Mouse (Mus musculus) heart, adult 2 months (tissue): ENCODE results near the gene Rin3. TPM values are rescaled to one million over a fixed set of nuclear protein-coding genes. Genes with fewer than 3 reads are reported as not detected.

Experiments used
- DNase-seq, 2 experiments: peaks; one replicate each; pipeline ENCODE4 v3.0.0; 2021
- H3K27ac ChIP-seq: fragments of 200-600 bp; 2 replicates; pipeline ENCODE4 v1.8.1; 2022
- H3K27me3 ChIP-seq: fragments of 200-500 bp; 2 replicates; pipeline ENCODE4 v1.6.1; 2012; ENCODE audit warnings: mild to moderate bottlenecking, low read length, inconsistent platforms, mixed read lengths; ENCODE audit not compliant: control insufficient read depth, insufficient read depth
- H3K36me3 ChIP-seq: fragments of 200-500 bp; 2 replicates; pipeline ENCODE4 v1.6.1; 2012; ENCODE audit warnings: low read length, inconsistent platforms; ENCODE audit not compliant: control insufficient read depth, insufficient read depth
- H3K4me1 ChIP-seq: fragments of 200-500 bp; 2 replicates; pipeline ENCODE4 v1.6.1; 2011; ENCODE audit warnings: low read length; ENCODE audit not compliant: control insufficient read depth, insufficient read depth
- H3K4me3 ChIP-seq: fragments of 200-600 bp; 2 replicates; pipeline ENCODE4 v1.8.1; 2022
- H3K79me2 ChIP-seq: fragments of 200-500 bp; replicated peaks from 2 replicates; pipeline ENCODE4 v1.6.1; 2012; ENCODE audit warnings: mild to moderate bottlenecking, inconsistent platforms, low read length, moderate library complexity, mixed read lengths; ENCODE audit not compliant: control insufficient read depth, insufficient read depth
- H3K9ac ChIP-seq: fragments of 200-500 bp; 2 replicates; pipeline ENCODE4 v1.6.1; 2012; ENCODE audit warnings: low read depth, mild to moderate bottlenecking, control low read depth, inconsistent platforms, low read length, mixed read lengths
- CTCF ChIP-seq: fragments of 200-600 bp; IDR thresholded peaks from 2 replicates; pipeline ENCODE4 v1.8.1; 2022; ENCODE audit warnings: antibody characterized with exemption, mild to moderate bottlenecking, moderate library complexity
- EP300 ChIP-seq: fragments of 200-500 bp; IDR thresholded peaks from 2 replicates; pipeline ENCODE4 v1.6.1; 2011; ENCODE audit warnings: low read depth, low read length, control low read depth; ENCODE audit not compliant: insufficient read depth
- POLR2A ChIP-seq: fragments of 200-500 bp; IDR thresholded peaks from 2 replicates; pipeline ENCODE4 v1.6.1; 2011; ENCODE audit warnings: mild to moderate bottlenecking, low read depth, low read length, control low read depth; ENCODE audit not compliant: insufficient read depth
- WGBS: fragments of 180-500 bp; shearing (Covaris S2); methylation state at CpG from one replicate; pipeline ENCODE4 v1.1.7; 2018; 5-methylcytosine and 5-hydroxymethylcytosine counted together
- intact Hi-C: fragments of 180-260 bp; cut with DNase I; formaldehyde crosslinking; loops from one replicate; pipeline ENCODE4 v1.15.1; 2025
- polyA plus RNA-seq: library from polyadenylated mRNA; depleted of rRNA; stranded (reverse); fragments of >200 nt; gene quantifications from 2 replicates; pipeline ENCODE4 v1.2.3, GENCODE M21; 2012
- total RNA-seq, 2 experiments: library from RNA; stranded (reverse); gene quantifications; 2 replicates each; pipeline ENCODE4 v1.2.3; 2021

The Rin3 gene
- total and polyA plus RNA-seq, 3 experiments, result 10.3 to 25.3 (median 14.7) TPM

DNA sequence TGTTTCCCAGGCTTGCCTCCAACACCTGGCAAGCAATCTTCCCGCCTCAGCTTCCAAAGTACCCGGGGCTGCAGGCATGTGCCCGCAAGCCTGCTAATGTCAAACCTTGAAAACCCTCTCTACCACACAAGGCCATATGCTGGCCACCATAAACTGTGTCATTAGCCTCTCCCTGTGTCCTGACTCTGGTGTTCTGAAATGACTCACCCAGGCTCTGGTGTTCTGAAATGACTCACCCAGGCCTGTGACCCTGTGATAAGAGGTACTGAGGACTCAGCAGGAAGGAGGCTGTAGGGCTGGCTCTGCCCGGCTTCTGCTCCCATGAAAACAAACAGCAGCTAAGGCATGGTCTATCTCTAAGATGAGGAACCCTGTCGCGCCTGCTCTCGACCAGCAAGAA is 143.4 kb downstream of the Rin3 start:
- no peak for DNase-seq
- 59% methylated on average over 7 of the region's 7 CpGs for WGBS
- TF ChIP-seq CTCF (no peak), POLR2A (no peak), EP300 (no peak)
- Histone ChIP-seq H3K36me3 (peaks cover 3% of the 10 kb centered on the region), H3K4me3 (no peak overlapping the region), H3K27ac (no peak overlapping the region), H3K79me2 (no peaks in the 10 kb centered on the region), H3K4me1 (peaks cover 5% of the 10 kb centered on the region; the same call in 1 of the 2 replicates), H3K27me3 (no peaks in the 10 kb centered on the region), H3K9ac (no peak overlapping the region)
- intact Hi-C loops, result no loop called here

DNA sequence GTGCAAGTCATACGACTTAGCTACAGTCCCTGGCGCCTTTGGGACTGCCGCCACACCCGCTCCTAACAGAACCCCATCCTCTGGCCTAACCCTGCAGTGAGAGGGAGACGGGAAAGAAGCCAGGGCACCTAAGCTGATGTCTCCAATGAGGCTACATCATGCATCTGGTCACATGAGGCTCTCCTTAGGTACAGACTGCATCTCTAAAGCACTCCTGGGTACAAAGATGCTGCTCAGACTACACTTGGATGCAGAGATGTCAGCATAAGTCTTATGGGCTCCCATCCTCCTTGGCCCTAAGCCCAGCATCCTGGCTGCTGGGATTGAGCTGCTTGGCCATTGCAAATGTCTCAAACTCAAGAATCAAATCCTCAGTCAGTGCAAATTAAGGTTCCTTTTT is 146.8 kb downstream of the Rin3 start:
- Histone ChIP-seq H3K9ac (no peak overlapping the region), H3K27me3 (no peaks in the 10 kb centered on the region), H3K36me3 (peaks cover 3% of the 10 kb centered on the region; the same call in 1 of the 2 replicates), H3K27ac (no peak overlapping the region), H3K79me2 (peaks cover 3% of the 10 kb centered on the region), H3K4me3 (no peak overlapping the region), H3K4me1 (peaks cover 5% of the 10 kb centered on the region)
- intact Hi-C loops, result no loop called here
- DNase-seq, result no peak
- no peak for TF ChIP-seq EP300
- 94% methylated on average over 5 of the region's 5 CpGs for WGBS

DNA sequence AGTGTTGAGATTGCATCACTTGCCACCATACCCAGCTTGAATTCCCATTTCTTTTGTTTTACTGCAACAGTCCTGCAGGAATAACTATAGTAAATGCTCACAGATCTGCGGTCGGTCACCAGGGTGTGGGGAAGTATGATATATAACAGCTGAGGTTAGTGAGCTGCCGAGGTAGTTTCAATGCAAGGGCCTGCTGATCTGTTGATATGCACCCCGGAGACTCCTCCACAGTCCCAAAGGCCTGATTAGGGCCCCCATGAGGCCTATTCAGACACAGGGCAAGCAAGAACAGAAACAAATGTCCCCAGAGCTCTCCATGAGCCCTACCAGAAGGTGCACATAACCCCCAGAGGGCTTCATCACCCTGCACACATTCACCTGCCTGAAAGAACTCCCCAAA is 147.4 kb downstream of the Rin3 start:
- TF ChIP-seq CTCF, result no peak
- TF ChIP-seq POLR2A, result no peak
- no peak for TF ChIP-seq EP300
- intact Hi-C loops, result no loop called here
- Histone ChIP-seq H3K27ac (no peak overlapping the region), H3K79me2 (peaks cover 3% of the 10 kb centered on the region), H3K4me1 (peaks cover 5% of the 10 kb centered on the region), H3K27me3 (no peaks in the 10 kb centered on the region), H3K36me3 (no peaks in the 10 kb centered on the region), H3K9ac (no peak overlapping the region), H3K4me3 (no peak overlapping the region)
- no peak for DNase-seq
- WGBS, result 68% methylated on average over 4 of the region's 4 CpGs

- Histone ChIP-seq H3K4me3 (no peak overlapping the region), H3K27ac (no peak overlapping the region), H3K79me2 (peaks cover 3% of the 10 kb centered on the region), H3K27me3 (no peaks in the 10 kb centered on the region), H3K36me3 (no peaks in the 10 kb centered on the region), H3K9ac (no peak overlapping the region), H3K4me1 (peaks cover 5% of the 10 kb centered on the region)
- WGBS, result 58% methylated on average over 12 of the region's 12 CpGs
- intact Hi-C loops, result no loop called here
- no peak for TF ChIP-seq EP300
- TF ChIP-seq POLR2A, result no peak
- no peak for TF ChIP-seq CTCF
- DNase-seq, result no peak
These were observed 149.4 kb downstream of the Rin3 start for GRCm38 (mm10) chr12:102432238-102432637.

- Histone ChIP-seq H3K9ac (no peak overlapping the region), H3K4me3 (no peak overlapping the region), H3K4me1 (peaks cover 6% of the 10 kb centered on the region), H3K79me2 (peaks cover 3% of the 10 kb centered on the region), H3K27ac (no peak overlapping the region), H3K36me3 (peaks cover 2% of the 10 kb centered on the region; the same call in 1 of the 2 replicates), H3K27me3 (no peaks in the 10 kb centered on the region)
- no peak for DNase-seq
- no peak for TF ChIP-seq POLR2A
- TF ChIP-seq CTCF, result no peak
- no peak for TF ChIP-seq EP300
- 72% methylated on average over 4 of the region's 4 CpGs for WGBS
- intact Hi-C loops, result no loop called here
These were observed 151.3 kb downstream of the Rin3 start for GRCm38 (mm10) chr12:102434107-102434506.

DNA sequence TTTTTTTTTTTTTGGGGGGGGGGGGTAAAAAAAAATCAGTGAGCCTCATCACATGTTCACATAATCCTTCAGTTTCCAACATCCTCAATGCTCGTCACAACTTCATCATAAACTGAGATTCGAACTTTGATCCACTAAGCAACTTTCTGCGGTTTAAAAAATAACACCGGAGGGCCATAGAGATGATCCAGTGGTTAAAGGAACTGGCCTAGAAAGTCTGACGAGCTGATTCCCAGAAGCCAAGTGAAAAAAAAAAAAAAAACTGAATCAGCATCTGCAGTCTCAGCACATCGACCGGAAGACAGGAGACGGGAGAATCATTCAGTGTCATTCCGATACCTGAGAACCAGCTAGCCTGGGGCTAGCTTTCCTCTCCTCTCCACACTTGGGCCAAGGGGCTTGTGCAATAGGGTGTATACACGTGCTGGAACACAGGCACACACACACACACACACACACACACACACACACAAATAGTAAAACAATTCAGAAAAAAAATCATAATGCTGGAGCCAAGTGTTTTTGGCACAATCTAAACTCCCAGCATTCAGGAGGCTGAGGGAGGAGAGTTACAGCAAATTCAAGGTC is 154.2 kb downstream of the Rin3 start:
- intact Hi-C loops, result no loop called here
- peaks cover 6% of the 10 kb centered on the region for H3K4me1 ChIP-seq
- H3K36me3 ChIP-seq, result peaks cover 2% of the 10 kb centered on the region; the same call in 1 of the 2 replicates
- no peak for DNase-seq
- H3K9ac ChIP-seq, result peak overlapping the region; percentile 34; the same call in 1 of the 2 replicates
- TF ChIP-seq EP300, result no peak
- TF ChIP-seq CTCF, result no peak
- no peak for TF ChIP-seq POLR2A
- peak overlapping the region; percentile 94 for H3K27ac ChIP-seq
- H3K79me2 ChIP-seq, result peaks cover 3% of the 10 kb centered on the region
- no peak overlapping the region; the same call in 1 of the 2 replicates for H3K4me3 ChIP-seq
- WGBS, result 44% methylated on average over 10 of the region's 10 CpGs
- H3K27me3 ChIP-seq, result no peaks in the 10 kb centered on the region
